Mouse (Mus musculus) forebrain, embryonic 11.5 days (tissue): ENCODE data around the gene 2610507B11Rik. TPM values are rescaled to one million over a fixed set of nuclear protein-coding genes. Genes with fewer than 3 reads are reported as not detected.

Experiments used
- polyA plus RNA-seq: library from polyadenylated mRNA; unstranded; fragments of >200 nt; fragmentation: Nextera tagmentation; extraction: Ambion mirVana; gene quantifications from 2 replicates; pipeline ENCODE4 v1.2.1, GENCODE M21; 2014

2610507B11Rik gene
- polyA plus RNA-seq, 1 experiment from 2014 or later = 84.6 TPM

Other genes starting within 250 kb of the 2610507B11Rik start
- 18.8 and 22.1 TPM in 2 replicates for gene Dhrs13, start 229.5 kb upstream of the 2610507B11Rik start, polyA plus RNA-seq
- 71.2 and 74.2 TPM in 2 replicates for gene Flot2, start 223.8 kb upstream of the 2610507B11Rik start, polyA plus RNA-seq
- gene Eral1, start 181.4 kb upstream of the 2610507B11Rik start, polyA plus RNA-seq = 39.4 and 41.8 TPM in 2 replicates
- gene Fam222b, start 167.1 kb upstream of the 2610507B11Rik start, polyA plus RNA-seq = 31.3 and 34.4 TPM in 2 replicates
- 77.7 and 79.6 TPM in 2 replicates for gene Traf4, start 96.2 kb upstream of the 2610507B11Rik start, polyA plus RNA-seq
- 7.6 and 9.6 TPM in 2 replicates for gene Nek8, start 85.1 kb upstream of the 2610507B11Rik start, polyA plus RNA-seq
- gene Tlcd1, start 85.0 kb upstream of the 2610507B11Rik start, polyA plus RNA-seq = 7.1 and 9.9 TPM in 2 replicates
- 1,094 and 1,161 TPM in 2 replicates for gene Rpl23a, start 78.2 kb upstream of the 2610507B11Rik start, polyA plus RNA-seq
- 54.7 and 58.8 TPM in 2 replicates for gene Rab34, start 73.3 kb upstream of the 2610507B11Rik start, polyA plus RNA-seq
- gene Proca1, start 68.4 kb upstream of the 2610507B11Rik start, polyA plus RNA-seq = 1.4 and 1.6 TPM in 2 replicates
- gene Sdf2, start 16.0 kb upstream of the 2610507B11Rik start, polyA plus RNA-seq = 41.0 and 52.3 TPM in 2 replicates
- gene Supt6, start 15.8 kb upstream of the 2610507B11Rik start, polyA plus RNA-seq = 33.7 and 34.0 TPM in 2 replicates
- 0.21 and 0.87 TPM in 2 replicates for gene BC030499, start 29.1 kb downstream of the 2610507B11Rik start, polyA plus RNA-seq
- 75.5 and 76.1 TPM in 2 replicates for gene Spag5, start 39.8 kb downstream of the 2610507B11Rik start, polyA plus RNA-seq
- 3.3 and 7.4 TPM in 2 replicates for gene Aldoc, start 61.2 kb downstream of the 2610507B11Rik start, polyA plus RNA-seq
- 69.6 and 70.3 TPM in 2 replicates for gene Pigs, start 66.7 kb downstream of the 2610507B11Rik start, polyA plus RNA-seq
- 73.2 and 77.4 TPM in 2 replicates for gene Unc119, start 81.7 kb downstream of the 2610507B11Rik start, polyA plus RNA-seq
- not detected in 2 replicates for gene Foxn1, start 124.8 kb downstream of the 2610507B11Rik start, polyA plus RNA-seq
- gene Slc13a2, start 160.5 kb downstream of the 2610507B11Rik start, polyA plus RNA-seq = not detected in 2 replicates
- 18.4 TPM in 2 replicates for gene Slc46a1, start 203.9 kb downstream of the 2610507B11Rik start, polyA plus RNA-seq
- gene Sarm1, start 236.0 kb downstream of the 2610507B11Rik start, polyA plus RNA-seq = 18.4 and 24.9 TPM in 2 replicates
- 36.3 and 38.6 TPM in 2 replicates for gene Vtn, start 237.3 kb downstream of the 2610507B11Rik start, polyA plus RNA-seq
- not detected in 2 replicates for gene Sebox, start 241.7 kb downstream of the 2610507B11Rik start, polyA plus RNA-seq